Mouse (Mus musculus) brain, embryonic 14.5 days (tissue): ENCODE measurements around the gene Hoxa13.

Source experiments
- CTCF ChIP-seq: fragments of 200-500 bp; IDR thresholded peaks from 2 replicates; pipeline ENCODE4 v1.5.1; 2012; ENCODE audit warnings: inconsistent platforms, mild to moderate bottlenecking, moderate library complexity, borderline replicate concordance; ENCODE audit not compliant: insufficient read depth, insufficient read length; ENCODE audit errors: extremely low read depth
- POLR2A ChIP-seq: fragments of 200-500 bp; IDR thresholded peaks from 2 replicates; pipeline ENCODE4 v1.6.1; 2012; ENCODE audit warnings: mild to moderate bottlenecking, inconsistent platforms, borderline replicate concordance; ENCODE audit not compliant: poor library complexity, insufficient read depth, insufficient read length, severe bottlenecking; ENCODE audit errors: extremely low read depth

DNA sequence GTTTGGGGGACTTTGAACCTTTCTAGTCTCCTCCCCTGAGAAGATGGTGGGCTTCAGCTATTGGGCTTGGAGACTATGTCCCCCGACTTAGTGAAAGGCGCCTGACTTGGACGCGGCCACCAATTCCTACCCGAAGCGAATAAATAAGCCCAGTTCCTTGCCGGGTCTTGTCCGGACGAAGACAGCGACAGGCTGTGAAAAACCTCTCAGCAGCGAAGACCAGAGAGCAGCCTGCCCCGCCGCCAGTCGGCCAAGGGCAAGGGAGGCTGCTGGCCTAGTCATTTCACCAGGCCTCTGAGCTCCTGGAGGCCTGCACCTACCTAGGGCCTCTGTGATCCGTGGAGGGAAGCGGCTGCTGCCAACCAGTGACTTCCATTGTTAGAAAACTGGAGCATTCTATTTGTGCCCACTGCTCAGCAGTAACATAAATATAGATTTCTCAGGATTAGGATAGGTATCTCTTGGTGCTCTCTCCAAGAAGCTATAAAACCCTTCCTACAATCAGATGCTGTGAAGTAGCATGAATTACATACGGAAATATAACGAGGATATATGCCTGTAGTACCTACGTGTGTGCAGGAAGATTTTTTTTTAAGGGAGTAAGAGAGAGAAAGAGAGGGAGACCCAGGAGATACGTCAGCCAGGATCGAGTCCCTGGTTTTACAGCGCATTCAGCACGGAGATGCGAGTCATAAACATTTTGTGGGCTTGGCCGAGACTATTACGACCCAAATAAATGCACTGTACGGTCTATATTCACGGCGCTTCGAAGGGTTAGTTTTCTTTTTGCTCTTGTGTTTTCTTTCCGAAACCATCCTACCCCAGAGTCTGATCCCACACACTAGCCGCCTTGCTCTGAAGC lies 40.4 kb downstream of the Hoxa13 start:
- no peak for TF ChIP-seq CTCF
- no peak for TF ChIP-seq POLR2A
